Mouse (Mus musculus) heart, postnatal 0 days (tissue): ENCODE measurements at regions not wholly inside any gene's neighbourhood (a gene's known extent, or its start where the extent isn't known, plus 50 kb on each side); places are given as distances from the start of the nearest gene placed in this dataset.

Experiments used
- ATAC-seq: fragments of 200-750 bp; cut with Nextera tagmentation; 2 replicates; pipeline ENCODE4 v1.8.0; 2017; ENCODE audit warnings: low read depth, moderate number of reproducible peaks, moderate library complexity; ENCODE audit not compliant: insufficient read depth
- DNase-seq: peaks from one replicate; pipeline ENCODE4 v3.0.0-alpha.2; 2016; ENCODE audit warnings: low spot score
- H3K27ac ChIP-seq: fragments of 300-500 bp; sonication (generic); 2 replicates; pipeline ENCODE4 v1.5.1; 2014; ENCODE audit warnings: low read depth, mild to moderate bottlenecking
- H3K27me3 ChIP-seq: fragments of 300-500 bp; sonication (generic); 2 replicates; pipeline ENCODE4 v1.6.1; 2014; ENCODE audit warnings: low read length, mixed read lengths; ENCODE audit not compliant: control insufficient read depth, insufficient read depth
- H3K36me3 ChIP-seq: fragments of 300-500 bp; sonication (generic); replicated peaks from 2 replicates; pipeline ENCODE4 v1.6.1; 2014; ENCODE audit warnings: low read length, mixed read lengths; ENCODE audit not compliant: control insufficient read depth, insufficient read depth
- H3K4me1 ChIP-seq: fragments of 300-500 bp; sonication (generic); 2 replicates; pipeline ENCODE4 v1.6.1; 2014; ENCODE audit warnings: antibody characterized with exemption; ENCODE audit not compliant: control insufficient read depth, insufficient read depth
- H3K4me2 ChIP-seq: fragments of 300-500 bp; sonication (generic); 2 replicates; pipeline ENCODE4 v1.6.1; 2014; ENCODE audit warnings: low read depth, mild to moderate bottlenecking, low read length, moderate library complexity
- H3K4me3 ChIP-seq: fragments of 300-500 bp; sonication (generic); 2 replicates; pipeline ENCODE4 v1.5.1; 2014; ENCODE audit warnings: low read depth, low read length
- H3K9ac ChIP-seq: fragments of 300-500 bp; sonication (generic); replicated peaks from 2 replicates; pipeline ENCODE4 v1.6.1; 2014; ENCODE audit warnings: low read depth, low read length, mixed read lengths
- H3K9me3 ChIP-seq: fragments of 300-500 bp; sonication (generic); replicated peaks from 2 replicates; pipeline ENCODE4 v1.6.1; 2016; ENCODE audit warnings: low read length; ENCODE audit not compliant: control insufficient read depth
- CTCF ChIP-seq: IDR thresholded peaks from 2 replicates; pipeline ENCODE4 v1.5.1; 2016; ENCODE audit warnings: antibody characterized with exemption, control low read depth, low read depth
- EP300 ChIP-seq: IDR thresholded peaks from 2 replicates; pipeline ENCODE4 v1.6.1; 2016; ENCODE audit warnings: antibody characterized with exemption, low read depth
- WGBS: fragments of 180-500 bp; shearing (Covaris S2); extraction: QIAGEN DNeasy Blood & Tissue Kit; methylation state at CpG from one replicate; pipeline ENCODE4 v1.1.7; 2014; 5-methylcytosine and 5-hydroxymethylcytosine counted together

DNA sequence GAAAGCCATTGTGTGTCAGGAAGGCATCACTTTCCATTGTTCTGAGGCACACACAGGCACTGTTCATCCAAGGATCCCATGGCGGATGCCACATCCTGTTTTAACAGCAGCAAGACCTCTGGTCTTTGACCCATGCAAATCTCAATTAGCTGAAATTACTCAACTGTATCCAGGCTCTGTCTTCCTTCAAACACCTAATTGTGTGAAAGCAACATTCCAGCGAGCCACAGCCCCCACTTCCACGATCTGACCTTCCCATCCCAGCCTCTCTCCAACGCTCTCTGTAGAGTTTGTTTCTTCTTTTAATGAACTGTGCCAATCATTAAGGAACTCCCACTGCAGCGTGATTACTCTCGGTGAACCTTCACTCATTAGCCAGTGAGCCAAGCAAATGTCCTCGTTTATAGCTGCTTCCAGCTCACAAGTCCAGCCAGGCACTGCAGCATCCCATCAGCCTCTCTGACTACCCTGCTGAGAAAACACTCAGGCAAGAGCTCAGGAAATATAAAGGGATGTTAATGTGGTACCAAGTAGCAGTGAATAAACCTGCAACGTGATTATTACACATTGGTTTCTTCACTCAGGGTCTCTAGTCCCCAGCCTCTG is 136.7 kb downstream of the Hs3st3b1 start:
- H3K4me3 ChIP-seq: no peak overlapping the region
- H3K9me3 ChIP-seq: no peaks in the 10 kb centered on the region
- no peaks in the 10 kb centered on the region for H3K4me1 ChIP-seq
- 45% methylated on average over 8 of the region's 8 CpGs for WGBS
- no peaks in the 10 kb centered on the region for H3K27me3 ChIP-seq
- H3K4me2 ChIP-seq: no peak overlapping the region
- no peaks in the 10 kb centered on the region for H3K36me3 ChIP-seq
- H3K9ac ChIP-seq: no peak overlapping the region
- DNase-seq (no peak), ATAC-seq (no peak)
- TF ChIP-seq EP300 (no peak), CTCF (no peak)
- H3K27ac ChIP-seq: no peak overlapping the region

DNA sequence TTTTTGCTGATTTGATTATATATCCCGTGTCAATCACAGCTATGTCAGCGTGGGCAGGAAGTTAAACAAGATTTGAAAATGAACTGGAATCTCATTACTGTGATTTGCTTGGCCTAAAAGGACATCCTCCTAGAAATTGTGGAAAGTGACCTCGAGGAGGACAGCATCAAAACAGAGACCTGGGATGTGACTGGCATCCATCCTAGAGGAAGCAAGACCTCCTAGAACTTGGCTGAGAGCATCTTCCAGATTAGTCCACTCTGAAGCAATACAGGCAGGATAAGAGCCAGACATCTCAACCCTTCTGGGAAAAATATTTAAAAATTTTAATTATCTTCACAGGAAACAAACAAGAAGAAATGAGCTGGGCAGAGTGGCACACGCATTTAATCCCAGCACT is 136.1 kb downstream of the Hs3st3b1 start:
- H3K27ac ChIP-seq: no peak overlapping the region
- no peaks in the 10 kb centered on the region for H3K27me3 ChIP-seq
- no peak overlapping the region for H3K9ac ChIP-seq
- no peaks in the 10 kb centered on the region for H3K36me3 ChIP-seq
- 60% methylated on average over 4 of the region's 4 CpGs for WGBS
- H3K4me2 ChIP-seq: no peak overlapping the region
- DNase-seq (no peak), ATAC-seq (no peak)
- H3K9me3 ChIP-seq: no peaks in the 10 kb centered on the region
- no peak overlapping the region for H3K4me3 ChIP-seq
- no peaks in the 10 kb centered on the region for H3K4me1 ChIP-seq
- no peak for TF ChIP-seq CTCF
- no peak for TF ChIP-seq EP300

- WGBS: 64% methylated on average over 8 of the region's 8 CpGs
- ATAC-seq: no peak
Measured at GRCm38 (mm10) chr11:63789473-63790120, 132.5 kb downstream of the Hs3st3b1 start.

DNA sequence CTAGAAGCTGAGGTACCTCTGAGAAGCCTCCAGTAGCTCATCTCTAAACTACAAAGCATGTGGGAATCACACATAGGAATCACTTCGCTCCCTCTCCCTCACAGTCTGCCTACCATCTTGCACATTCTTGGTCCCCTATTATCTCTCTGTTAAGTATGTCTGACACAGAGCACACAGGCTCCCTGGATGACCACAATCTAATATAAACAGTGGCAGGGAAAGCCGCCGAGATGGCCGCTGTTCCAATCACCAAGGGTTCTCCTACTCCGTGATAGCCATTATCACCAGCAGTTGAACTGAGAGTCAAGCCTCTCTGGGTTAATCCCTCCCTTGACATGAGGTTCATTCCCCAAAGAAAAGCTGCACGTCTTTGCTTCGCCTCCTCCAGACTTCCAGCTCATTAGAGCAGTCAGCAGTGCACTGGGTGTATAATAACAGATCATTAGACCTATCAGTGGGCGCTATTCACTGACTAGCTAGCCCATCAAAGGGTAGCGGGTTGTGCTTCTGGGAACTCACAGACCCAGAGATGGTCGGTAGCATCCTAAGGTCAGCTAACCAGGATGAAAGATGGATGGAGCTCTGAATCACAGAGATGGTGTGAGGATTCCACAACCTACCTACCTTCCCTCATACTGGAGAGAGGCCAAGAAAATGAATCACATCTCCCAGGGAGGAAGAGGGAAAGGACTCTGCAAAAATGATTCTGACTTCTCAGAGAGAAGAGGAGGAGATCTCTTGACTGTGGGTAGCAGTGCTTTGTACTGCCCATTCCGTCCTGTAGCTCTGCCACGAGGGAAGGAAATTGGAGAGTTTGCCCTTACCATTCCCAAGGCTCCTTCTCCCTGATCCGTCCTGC is 130.9 kb downstream of the Hs3st3b1 start:
- ATAC-seq (no peak), DNase-seq (no peak)
- no peaks in the 10 kb centered on the region for H3K36me3 ChIP-seq
- H3K27me3 ChIP-seq: no peaks in the 10 kb centered on the region
- no peak overlapping the region for H3K4me3 ChIP-seq
- 39% methylated on average over 13 of the region's 13 CpGs for WGBS
- no peaks in the 10 kb centered on the region for H3K4me1 ChIP-seq
- TF ChIP-seq CTCF: no peak
- TF ChIP-seq EP300: no peak
- no peak overlapping the region for H3K4me2 ChIP-seq
- H3K9me3 ChIP-seq: no peaks in the 10 kb centered on the region
- H3K27ac ChIP-seq: no peak overlapping the region
- H3K9ac ChIP-seq: no peak overlapping the region

More at GRCm38 (mm10) chr11:63789473-63790120, 132.5 kb downstream of the Hs3st3b1 start:
- no peaks in the 10 kb centered on the region for H3K36me3 ChIP-seq
- no peak overlapping the region for H3K27ac ChIP-seq
- no peak for DNase-seq
- no peaks in the 10 kb centered on the region for H3K9me3 ChIP-seq
- no peaks in the 10 kb centered on the region for H3K4me1 ChIP-seq
- H3K9ac ChIP-seq: no peak overlapping the region
- H3K27me3 ChIP-seq: no peaks in the 10 kb centered on the region
- H3K4me3 ChIP-seq: no peak overlapping the region
- TF ChIP-seq EP300 (no peak), CTCF (no peak)
- H3K4me2 ChIP-seq: no peak overlapping the region

DNA sequence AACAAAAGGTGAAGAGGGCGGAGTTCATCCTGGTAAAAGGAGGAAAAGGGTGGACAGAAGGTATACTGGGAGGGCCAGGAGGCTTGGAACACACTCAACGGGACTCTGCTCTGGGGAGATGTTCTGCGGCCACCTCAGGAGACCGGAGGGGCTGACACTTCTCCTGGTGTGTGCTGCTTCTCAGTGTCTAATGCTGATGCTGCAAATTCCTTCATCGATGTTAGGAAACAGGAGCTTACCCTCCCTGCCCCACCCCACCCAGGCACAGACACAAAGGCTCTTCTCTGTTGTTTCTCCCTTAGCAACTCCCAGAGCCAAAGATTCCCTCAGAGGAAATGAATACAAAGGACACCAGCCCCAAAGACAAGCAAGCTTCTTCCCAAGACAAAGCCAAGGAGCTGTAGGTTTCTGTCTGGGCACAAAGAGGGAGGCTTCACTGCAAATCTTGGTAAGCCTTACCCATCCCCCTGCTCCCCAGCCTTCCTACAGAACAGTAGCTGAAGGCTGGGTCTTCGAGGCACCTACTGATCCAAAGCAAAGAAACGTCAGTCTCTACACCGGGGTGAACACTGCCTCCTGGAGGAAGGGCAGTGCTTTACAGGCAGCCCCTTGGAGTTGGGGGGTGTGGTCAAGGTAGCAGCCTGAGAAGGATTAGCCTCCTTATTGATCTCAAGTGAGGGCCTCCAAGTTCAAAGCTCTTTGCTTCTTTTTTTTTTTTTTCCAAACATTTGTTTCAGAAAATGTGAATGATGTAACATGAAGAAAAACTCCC is 128.2 kb downstream of the Hs3st3b1 start:
- 71% methylated on average over 8 of the region's 8 CpGs for WGBS
- TF ChIP-seq EP300 (no peak), CTCF (no peak)
- ATAC-seq (no peak), DNase-seq (no peak)
- H3K4me2 ChIP-seq: no peak overlapping the region
- H3K27me3 ChIP-seq: no peaks in the 10 kb centered on the region
- H3K4me3 ChIP-seq: no peak overlapping the region
- H3K9ac ChIP-seq: no peak overlapping the region
- H3K9me3 ChIP-seq: no peaks in the 10 kb centered on the region
- no peaks in the 10 kb centered on the region for H3K4me1 ChIP-seq
- no peaks in the 10 kb centered on the region for H3K36me3 ChIP-seq
- no peak overlapping the region for H3K27ac ChIP-seq
